Mouse (Mus musculus): ENCODE measurements around the gene Nup98.

GRCm38 (mm10) chr7:102246956-102247797 is 37.2 kb upstream of the Nup98 start:
- no peak for TF ChIP-seq MAFK (IDR thresholded peaks at IDR 0.05; ENCODE audit: insufficient replicate concordance, low read length)
- no peak for TF ChIP-seq ZKSCAN1 (IDR thresholded peaks at IDR 0.05; ENCODE audit: borderline replicate concordance, low read depth, low read length)
- no peak for TF ChIP-seq CTCF (conservative IDR thresholded peaks at IDR 0.05 in 1 of 2, IDR thresholded peaks at IDR 0.05 in 1 of 2; ENCODE audit: low read depth in 2 of 2, low read length in 2 of 2)
- TF ChIP-seq HCFC1 (IDR thresholded peaks at IDR 0.05; ENCODE audit: low read depth, low read length): no peak
- TF ChIP-seq ZMIZ1 (IDR thresholded peaks at IDR 0.05; ENCODE audit: low read depth, low read length): no peak
- TF ChIP-seq MAX (IDR thresholded peaks at IDR 0.05; ENCODE audit: low read length): no peak
- no peak for TF ChIP-seq EP300 (IDR thresholded peaks at IDR 0.05; ENCODE audit: low read length)
- no peak for TF ChIP-seq BHLHE40 (IDR thresholded peaks at IDR 0.05; ENCODE audit: low read depth, low read length)
- no peak for TF ChIP-seq NELFE (IDR thresholded peaks at IDR 0.05; ENCODE audit: low read depth, low read length)
- no peak for TF ChIP-seq POLR2A (IDR thresholded peaks at IDR 0.05; ENCODE audit: low read depth, low read length)
- no peak for TF ChIP-seq MXI1 (IDR thresholded peaks at IDR 0.05; ENCODE audit: low read depth, low read length)
- TF ChIP-seq ZC3H11A (IDR thresholded peaks at IDR 0.05; ENCODE audit: low read depth, low read length): no peak
- no peak for TF ChIP-seq MEF2A (IDR thresholded peaks at IDR 0.05; ENCODE audit: borderline replicate concordance, low read depth, low read length)
- TF ChIP-seq JUND (conservative IDR thresholded peaks at IDR 0.05; ENCODE audit: low read depth, low read length): no peak

Measured in CH12.LX (cell line).